Mouse (Mus musculus) ovary, adult 10 weeks (tissue): ENCODE results near the gene Pet100. TPM values are rescaled to one million over a fixed set of nuclear protein-coding genes. Genes with fewer than 3 reads are reported as not detected.

Experiments used
- polyA plus RNA-seq: library from polyadenylated mRNA; stranded (reverse); fragments of 350-450 nt; fragmentation: Illumina TruSeq; extraction: RNeasy Lipid Tissue Mini Kit (QIAGEN cat#74804); gene quantifications from one replicate; pipeline ENCODE4 v1.2.3, GENCODE M21; 2014

Gene Pet100
- polyA plus RNA-seq = 7.8 TPM

DNA sequence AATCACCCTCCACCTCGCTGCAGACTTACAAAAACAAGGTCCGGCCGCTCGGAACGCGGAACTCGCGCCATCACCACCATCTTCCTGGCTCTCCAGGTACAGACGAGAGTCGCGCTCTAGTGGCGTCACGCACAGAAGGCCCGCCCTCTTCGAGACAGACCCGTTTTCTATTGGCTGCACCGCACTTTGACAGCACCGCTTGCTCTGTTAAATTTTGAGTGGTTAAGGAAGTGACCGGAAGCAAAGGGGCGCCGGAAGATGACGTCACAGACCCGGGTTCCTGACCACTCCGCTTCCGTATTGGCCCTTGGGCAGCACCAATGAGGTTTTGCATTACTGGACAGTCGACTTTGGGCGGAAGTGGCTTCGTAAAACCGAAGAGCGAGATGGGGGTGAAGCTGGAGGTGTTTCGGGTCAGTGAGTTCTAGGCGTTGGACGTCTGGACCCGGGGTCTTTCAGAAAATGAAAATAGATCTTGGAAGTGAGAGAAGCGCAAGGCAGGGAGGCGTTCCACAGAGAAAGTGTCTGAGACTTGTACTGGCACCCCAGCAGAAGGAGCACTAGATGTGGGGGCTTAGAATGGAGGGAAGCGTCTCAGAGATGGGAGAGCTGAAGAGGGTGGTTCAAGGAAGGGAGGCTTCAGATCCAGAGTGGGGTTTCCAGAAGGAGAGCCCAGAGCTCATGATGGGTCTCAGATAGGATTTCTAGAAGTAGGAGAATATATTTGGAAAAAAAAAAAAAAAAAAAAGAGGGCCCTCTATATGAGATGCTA, at the start of gene Pet100, which contains the start of gene Xab2:
Gene Pet100, plus strand, starts transcription at position 350 of the 772 bp plus-strand sequence.
Gene Xab2, minus strand, starts transcription at position 118 of the 772 bp plus-strand sequence.

DNA sequence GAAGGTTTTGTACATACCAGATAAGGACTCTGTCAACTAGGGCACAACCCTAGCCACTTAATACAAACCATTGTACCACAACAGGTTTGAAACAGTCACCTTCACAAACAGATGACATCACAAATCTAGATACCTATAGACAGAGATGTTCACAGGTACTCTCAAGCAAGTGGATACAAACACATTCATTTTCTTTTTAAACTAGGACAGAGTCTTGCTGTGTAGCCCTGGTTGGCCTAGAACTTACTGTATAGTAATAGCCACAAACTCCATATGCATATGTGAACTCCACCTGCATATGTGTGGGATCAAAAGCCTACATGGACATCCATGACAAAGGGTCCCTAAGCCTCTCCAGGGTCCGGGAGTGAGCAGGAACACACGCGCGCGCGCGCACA, 34.4 kb upstream of the Pet100 start, which contains the start of gene Camsap3:
Gene Camsap3, plus strand, starts transcription at position 301 of the 398 bp plus-strand sequence.

DNA sequence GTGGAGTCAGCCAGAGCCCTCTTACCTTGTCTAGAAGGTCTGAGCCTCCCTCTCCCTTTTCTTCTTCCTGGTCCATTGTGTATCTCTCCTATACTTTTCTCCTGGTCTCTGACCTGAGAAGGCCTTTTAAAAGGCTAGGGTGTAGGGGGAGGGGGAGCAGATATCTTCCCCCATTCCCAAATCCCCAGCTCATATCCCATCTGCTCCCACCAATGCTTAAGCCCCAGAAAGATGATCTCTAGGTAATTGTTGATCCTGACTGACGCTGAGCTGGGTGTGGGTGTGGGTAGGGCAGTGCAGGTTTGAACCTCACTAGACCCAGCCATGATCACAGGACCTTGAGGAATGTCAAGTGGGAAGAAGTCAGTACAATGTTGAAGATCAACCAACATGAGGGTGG, 4.1 kb downstream of the Pet100 start, which contains the start of gene Pcp2:
Gene Pcp2, minus strand, starts transcription at position 101 of the 400 bp plus-strand sequence.

DNA sequence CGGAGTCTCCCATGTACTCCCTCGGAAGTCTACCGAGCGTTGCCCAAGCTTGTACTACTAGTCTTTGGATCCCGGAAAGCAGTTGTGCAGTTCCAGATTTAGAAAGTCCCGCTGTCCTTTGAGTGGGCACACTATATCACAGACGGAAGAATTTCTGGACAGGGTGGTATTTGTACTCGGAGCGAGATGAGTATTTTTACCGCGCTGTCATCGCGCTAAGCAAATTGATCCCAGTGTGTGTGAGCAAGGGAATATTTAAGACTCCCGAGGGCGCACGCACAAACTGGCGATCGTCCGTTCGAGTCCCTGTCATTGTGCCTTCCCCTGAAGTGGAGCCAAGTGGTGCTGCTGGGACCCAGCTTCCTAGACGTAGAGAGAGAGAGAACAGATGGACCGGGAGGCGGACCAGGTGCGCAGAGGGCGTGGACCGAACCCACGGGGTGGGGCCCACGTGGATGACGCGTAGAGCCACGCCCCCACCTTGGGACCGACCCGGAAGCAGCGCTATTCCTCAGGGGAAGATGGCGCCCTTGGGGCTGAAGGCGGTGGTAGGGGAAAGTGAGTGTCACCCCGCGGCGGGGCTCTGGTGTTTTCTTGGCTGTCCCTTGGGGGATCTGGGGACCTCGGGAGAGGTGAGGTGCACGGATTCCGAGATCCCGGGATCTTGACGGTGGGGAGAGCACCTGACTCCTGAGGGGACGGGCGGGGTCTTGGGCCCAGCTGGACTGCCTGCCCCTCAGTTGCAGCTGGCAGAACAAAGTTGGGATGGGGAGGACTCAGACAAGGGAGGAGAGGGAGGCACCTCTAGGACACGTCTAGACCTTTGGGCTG, 9.5 kb downstream of the Pet100 start, which contains the start of gene Stxbp2:
Gene Stxbp2, plus strand, starts transcription at position 309 of the 831 bp plus-strand sequence.

DNA sequence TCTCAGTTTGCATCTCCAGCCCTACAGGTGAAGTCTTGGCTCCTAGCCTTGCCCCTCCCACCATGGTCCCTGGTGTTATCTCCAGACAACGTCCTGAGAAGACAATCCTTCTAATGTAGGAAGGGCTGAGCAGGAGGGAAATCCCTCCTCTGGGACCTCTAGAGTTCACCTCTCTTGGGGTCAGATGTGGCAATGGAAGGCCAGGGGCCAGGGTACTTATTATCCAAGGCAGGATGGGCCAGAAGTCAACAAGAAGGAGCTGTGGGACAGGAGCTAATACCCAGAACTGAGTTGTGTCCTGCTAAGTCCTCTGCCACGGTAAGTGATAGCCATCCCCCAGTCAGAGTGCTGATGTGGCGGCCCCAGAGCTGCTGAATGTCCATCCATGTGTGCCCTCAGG, 34.2 kb downstream of the Pet100 start, which contains the start of gene Retn:
Gene Retn, plus strand, starts transcription at position 245 of the 400 bp plus-strand sequence.

DNA sequence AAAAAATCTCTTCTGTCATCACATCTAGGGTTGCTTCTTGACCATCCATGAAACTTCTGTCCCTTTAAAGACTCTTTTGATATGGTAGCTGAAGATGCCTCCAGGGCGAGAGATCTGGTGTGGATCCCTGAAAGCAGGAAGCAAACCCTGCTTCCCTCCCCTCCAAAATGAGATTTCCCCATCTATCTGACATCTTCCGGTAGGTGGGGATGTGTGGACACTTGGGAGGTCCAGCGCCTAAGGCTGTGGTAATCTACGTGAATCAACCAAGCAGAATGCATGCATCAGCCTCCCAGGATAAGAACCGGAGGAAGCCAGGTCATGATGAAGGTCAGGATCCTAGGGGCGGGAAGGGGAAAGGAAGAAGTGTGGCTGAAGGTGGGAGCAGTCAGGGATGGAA, 44.2 kb downstream of the Pet100 start, which contains the start of gene Mcemp1:
Gene Mcemp1, plus strand, starts transcription at position 248 of the 400 bp plus-strand sequence.

DNA sequence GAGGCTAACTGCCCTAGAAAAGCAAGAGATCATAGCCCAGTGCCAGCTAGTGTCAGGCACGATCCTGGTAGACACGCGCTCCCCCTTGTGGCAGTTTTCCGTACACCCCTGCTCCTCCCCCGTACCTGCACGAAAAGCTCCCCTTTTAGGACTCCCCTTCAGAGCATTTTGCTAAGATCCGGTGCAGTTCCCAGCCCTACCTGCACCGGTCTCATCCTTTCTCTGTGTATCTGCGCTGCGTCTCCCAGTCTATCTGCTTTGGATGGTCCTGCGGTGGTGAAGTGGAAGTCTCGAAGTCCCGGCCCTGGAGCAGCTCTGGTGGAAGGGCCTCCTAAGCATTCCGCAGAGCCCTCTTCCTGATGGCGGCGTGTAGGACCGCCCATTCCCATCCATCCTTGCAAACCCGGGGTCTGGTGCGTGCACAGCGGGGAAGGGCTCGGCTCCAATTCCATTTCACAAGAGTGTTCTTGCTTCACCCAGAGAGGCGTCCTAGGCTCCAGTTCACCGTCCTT, 50.7 kb downstream of the Pet100 start, which contains the start of gene Fcor:
Gene Fcor, minus strand, starts transcription at position 383 of the 512 bp plus-strand sequence.

Other genes starting within 250 kb of the Pet100 start
- gene Arhgef18, start 228.5 kb upstream of the Pet100 start, polyA plus RNA-seq = 6.4 TPM
- 0.54 TPM for gene Pex11g, start 153.9 kb upstream of the Pet100 start, polyA plus RNA-seq
- not detected for gene Tex45, start 150.7 kb upstream of the Pet100 start, polyA plus RNA-seq
- gene Zfp358, start 128.4 kb upstream of the Pet100 start, polyA plus RNA-seq = 2.7 TPM
- gene Mcoln1, start 121.1 kb upstream of the Pet100 start, polyA plus RNA-seq = 6.6 TPM
- 4.0 TPM for gene Pnpla6, start 106.2 kb upstream of the Pet100 start, polyA plus RNA-seq
- gene C330021F23Rik, start 53.6 kb upstream of the Pet100 start, polyA plus RNA-seq = 1.2 TPM
- 0.26 TPM for gene Camsap3, start 34.3 kb upstream of the Pet100 start, polyA plus RNA-seq
- 0.48 TPM for gene Xab2, start 232 bp upstream of the Pet100 start, polyA plus RNA-seq
- not detected for gene Pcp2, start 4.0 kb downstream of the Pet100 start, polyA plus RNA-seq
- 8.1 TPM for gene Stxbp2, start 9.4 kb downstream of the Pet100 start, polyA plus RNA-seq
- 6.5 TPM for gene Retn, start 34.2 kb downstream of the Pet100 start, polyA plus RNA-seq
- 0.51 TPM for gene Mcemp1, start 44.2 kb downstream of the Pet100 start, polyA plus RNA-seq
- 2.0 TPM for gene Fcor, start 50.8 kb downstream of the Pet100 start, polyA plus RNA-seq
- gene Trappc5, start 54.8 kb downstream of the Pet100 start, polyA plus RNA-seq = 9.5 TPM
- gene Fcer2a, start 72.6 kb downstream of the Pet100 start, polyA plus RNA-seq = not detected
- not detected for gene Clec4g, start 99.1 kb downstream of the Pet100 start, polyA plus RNA-seq
- 10.0 TPM for gene Cd209a, start 127.4 kb downstream of the Pet100 start, polyA plus RNA-seq
- 0.34 TPM for gene Cd209e, start 232.8 kb downstream of the Pet100 start, polyA plus RNA-seq